Mouse (Mus musculus): ENCODE measurements around the gene Scube1. TPM values are rescaled to one million over a fixed set of nuclear protein-coding genes. Genes with fewer than 3 reads are reported as not detected.

Gene Scube1
- total and polyA plus RNA-seq, 3 experiments, result not detected

- Histone ChIP-seq H3K9ac (ENCODE audit: control insufficient read depth, low read depth, low read length, poor library complexity, severe bottlenecking) (no peak overlapping the region), H3K36me3 (ENCODE audit: control insufficient read depth in 1 of 2, insufficient read depth in 2 of 2, low read length in 2 of 2) (no peaks in the 10 kb centered on the region), H3K4me3 (ENCODE audit: control insufficient read depth in 1 of 2, insufficient read depth in 1 of 2, low read depth in 2 of 2, low read length in 2 of 2) (no peak overlapping the region), H3K79me2 (ENCODE audit: control insufficient read depth, insufficient read depth, low read length, poor library complexity) (no peaks in the 10 kb centered on the region), H3K4me1 (ENCODE audit: control insufficient read depth in 1 of 2, insufficient read depth in 2 of 2, low read length in 2 of 2) (no peaks in the 10 kb centered on the region), H3K9me3 (replicated peaks; ENCODE audit: insufficient read depth, low read length) (no peaks in the 10 kb centered on the region), H3K27ac (ENCODE audit: control insufficient read depth, low read depth, low read length) (no peak overlapping the region), H3K27me3 (ENCODE audit: control insufficient read depth in 1 of 2, insufficient read depth in 2 of 2, low read length in 2 of 2) (no peaks in the 10 kb centered on the region)
- no peak for TF ChIP-seq RCOR1 (IDR thresholded peaks at IDR 0.05; ENCODE audit: low read depth, low read length)
- no peak for TF ChIP-seq ZKSCAN1 (IDR thresholded peaks at IDR 0.05; ENCODE audit: low read depth, low read length)
- TF ChIP-seq ZC3H11A (IDR thresholded peaks at IDR 0.05; ENCODE audit: low read depth, low read length), result no peak
- no peak for TF ChIP-seq USF2 (IDR thresholded peaks at IDR 0.05; ENCODE audit: borderline replicate concordance in 1 of 2, insufficient read depth in 1 of 2, low read depth in 1 of 2, low read length in 2 of 2)
- no peak for TF ChIP-seq MAZ (IDR thresholded peaks at IDR 0.05; ENCODE audit: low read depth, low read length)
- no peak for TF ChIP-seq MYC (IDR thresholded peaks at IDR 0.05; ENCODE audit: low read depth, low read length)
- no peak for DNase-seq (ENCODE audit: low read depth, low spot score)
These were observed 40.7 kb upstream of the Scube1 start for GRCm38 (mm10) chr15:83765388-83766029.

- Histone ChIP-seq H3K27ac (ENCODE audit: control insufficient read depth, low read depth, low read length) (no peak overlapping the region), H3K4me1 (ENCODE audit: control insufficient read depth in 1 of 2, insufficient read depth in 2 of 2, low read length in 2 of 2) (no peaks in the 10 kb centered on the region), H3K27me3 (ENCODE audit: control insufficient read depth in 1 of 2, insufficient read depth in 2 of 2, low read length in 2 of 2) (no peaks in the 10 kb centered on the region), H3K4me3 (ENCODE audit: control insufficient read depth in 1 of 2, insufficient read depth in 1 of 2, low read depth in 2 of 2, low read length in 2 of 2) (no peak overlapping the region), H3K36me3 (ENCODE audit: control insufficient read depth in 1 of 2, insufficient read depth in 2 of 2, low read length in 2 of 2) (no peaks in the 10 kb centered on the region), H3K79me2 (ENCODE audit: control insufficient read depth, insufficient read depth, low read length, poor library complexity) (no peaks in the 10 kb centered on the region), H3K9me3 (replicated peaks; ENCODE audit: insufficient read depth, low read length) (no peaks in the 10 kb centered on the region), H3K9ac (ENCODE audit: control insufficient read depth, low read depth, low read length, poor library complexity, severe bottlenecking) (no peak overlapping the region)
- TF ChIP-seq GABPA (IDR thresholded peaks at IDR 0.05; ENCODE audit: low read depth, low read length), result no peak
- no peak for TF ChIP-seq UBTF (IDR thresholded peaks at IDR 0.05; ENCODE audit: borderline replicate concordance, insufficient read depth, low read depth, low read length)
- no peak for TF ChIP-seq TBP (IDR thresholded peaks at IDR 0.05; ENCODE audit: low read depth, low read length)
- TF ChIP-seq TAL1 (IDR thresholded peaks at IDR 0.05; ENCODE audit: low read length), result no peak
- TF ChIP-seq ETS1 (IDR thresholded peaks at IDR 0.05; ENCODE audit: low read depth, low read length), result no peak
- TF ChIP-seq SMC3 (IDR thresholded peaks at IDR 0.05; ENCODE audit: low read depth, low read length), result no peak
- no peak for TF ChIP-seq HCFC1 (IDR thresholded peaks at IDR 0.05; ENCODE audit: low read depth, low read length)
- no peak for TF ChIP-seq NELFE (IDR thresholded peaks at IDR 0.05; ENCODE audit: low read depth, low read length)
- no peak for TF ChIP-seq ZC3H11A (IDR thresholded peaks at IDR 0.05; ENCODE audit: low read depth, low read length)
- TF ChIP-seq CTCF (IDR thresholded peaks at IDR 0.05 in 2 of 3, conservative IDR thresholded peaks at IDR 0.05 in 1 of 3; ENCODE audit: control insufficient read depth in 1 of 3, insufficient read depth in 1 of 3, low read depth in 2 of 3, low read length in 3 of 3, poor library complexity in 1 of 3, severe bottlenecking in 1 of 3), result no peak
- TF ChIP-seq EP300 (IDR thresholded peaks at IDR 0.05; ENCODE audit: low read depth in 1 of 2, low read length in 2 of 2), result no peak
- TF ChIP-seq MEF2A (IDR thresholded peaks at IDR 0.05; ENCODE audit: extremely low read depth, insufficient replicate concordance, low read depth, low read length, poor library complexity, severe bottlenecking), result no peak
- no peak for TF ChIP-seq MAFK (IDR thresholded peaks at IDR 0.05; ENCODE audit: borderline replicate concordance, low read depth, low read length)
- no peak for TF ChIP-seq MYB (IDR thresholded peaks at IDR 0.05; ENCODE audit: low read depth, low read length)
- no peak for TF ChIP-seq ZNF384 (IDR thresholded peaks at IDR 0.05; ENCODE audit: low read depth, low read length)
- no peak for TF ChIP-seq MAX (IDR thresholded peaks at IDR 0.05; ENCODE audit: low read length)
- DNase-seq (ENCODE audit: low read depth, low spot score), result no peak
These were observed 36.7 kb upstream of the Scube1 start for GRCm38 (mm10) chr15:83761512-83761911.
